Mouse (Mus musculus) stomach, postnatal 0 days (tissue): ENCODE measurements around the gene Gtf2ird2. TPM values are rescaled to one million over a fixed set of nuclear protein-coding genes. Genes with fewer than 3 reads are reported as not detected.
A peak's percentile ranks its signal among the peaks of the same experiment; 100 is the strongest.

Experiments used
- ATAC-seq: fragments of 200-750 bp; cut with Nextera tagmentation; 2 replicates; pipeline ENCODE4 v1.8.0; 2017; ENCODE audit not compliant: low FRiP score, low TSS enrichment
- DNase-seq: peaks from one replicate; pipeline ENCODE4 v3.0.0-alpha.2; 2016; ENCODE audit warnings: low spot score
- H3K27ac ChIP-seq: fragments of 300-500 bp; sonication (generic); replicated peaks from 2 replicates; pipeline ENCODE4 v1.5.1; 2014; ENCODE audit warnings: mild to moderate bottlenecking, control low read depth
- H3K27me3 ChIP-seq: fragments of 300-500 bp; sonication (generic); 2 replicates; pipeline ENCODE4 v1.6.1; 2014; ENCODE audit warnings: low read length; ENCODE audit not compliant: control insufficient read depth, insufficient read depth
- H3K36me3 ChIP-seq: fragments of 300-500 bp; sonication (generic); 2 replicates; pipeline ENCODE4 v1.6.1; 2014; ENCODE audit warnings: low read length, mixed read lengths; ENCODE audit not compliant: control insufficient read depth, insufficient read depth
- H3K4me1 ChIP-seq: fragments of 300-500 bp; sonication (generic); replicated peaks from 2 replicates; pipeline ENCODE4 v1.6.1; 2014; ENCODE audit warnings: antibody characterized with exemption; ENCODE audit not compliant: control insufficient read depth, insufficient read depth
- H3K4me2 ChIP-seq: fragments of 300-500 bp; sonication (generic); replicated peaks from 2 replicates; pipeline ENCODE4 v1.6.1; 2014; ENCODE audit warnings: low read depth, mild to moderate bottlenecking, control low read depth, moderate library complexity
- H3K4me3 ChIP-seq: fragments of 300-500 bp; sonication (generic); 2 replicates; pipeline ENCODE4 v1.5.1; 2014; ENCODE audit warnings: low read depth, low read length, control low read depth
- H3K9ac ChIP-seq: fragments of 300-500 bp; sonication (generic); 2 replicates; pipeline ENCODE4 v1.6.1; 2014; ENCODE audit warnings: mild to moderate bottlenecking, low read length, control low read depth, mixed read lengths
- H3K9me3 ChIP-seq: fragments of 300-500 bp; sonication (generic); 2 replicates; pipeline ENCODE4 v1.6.1; 2016; ENCODE audit warnings: low read length; ENCODE audit not compliant: control insufficient read depth
- CTCF ChIP-seq: IDR thresholded peaks from 2 replicates; pipeline ENCODE4 v1.5.1; 2016; ENCODE audit warnings: antibody characterized with exemption, low read depth, mild to moderate bottlenecking, moderate library complexity
- EP300 ChIP-seq: optimal IDR thresholded peaks from 2 replicates; pipeline ENCODE3; 2016; ENCODE audit warnings: antibody characterized with exemption
- WGBS: fragments of 180-500 bp; shearing (Covaris S2); extraction: QIAGEN DNeasy Blood & Tissue Kit; methylation state at CpG from one replicate; pipeline ENCODE4 v1.1.7; 2014; 5-methylcytosine and 5-hydroxymethylcytosine counted together
- polyA plus RNA-seq: library from polyadenylated mRNA; unstranded; fragments of >200 nt; fragmentation: Nextera tagmentation; extraction: Ambion mirVana; gene quantifications from 2 replicates; pipeline ENCODE4 v1.2.1, GENCODE M21; 2015

Gene Gtf2ird2
- 3.2 and 3.7 TPM in 2 replicates for polyA plus RNA-seq

DNA sequence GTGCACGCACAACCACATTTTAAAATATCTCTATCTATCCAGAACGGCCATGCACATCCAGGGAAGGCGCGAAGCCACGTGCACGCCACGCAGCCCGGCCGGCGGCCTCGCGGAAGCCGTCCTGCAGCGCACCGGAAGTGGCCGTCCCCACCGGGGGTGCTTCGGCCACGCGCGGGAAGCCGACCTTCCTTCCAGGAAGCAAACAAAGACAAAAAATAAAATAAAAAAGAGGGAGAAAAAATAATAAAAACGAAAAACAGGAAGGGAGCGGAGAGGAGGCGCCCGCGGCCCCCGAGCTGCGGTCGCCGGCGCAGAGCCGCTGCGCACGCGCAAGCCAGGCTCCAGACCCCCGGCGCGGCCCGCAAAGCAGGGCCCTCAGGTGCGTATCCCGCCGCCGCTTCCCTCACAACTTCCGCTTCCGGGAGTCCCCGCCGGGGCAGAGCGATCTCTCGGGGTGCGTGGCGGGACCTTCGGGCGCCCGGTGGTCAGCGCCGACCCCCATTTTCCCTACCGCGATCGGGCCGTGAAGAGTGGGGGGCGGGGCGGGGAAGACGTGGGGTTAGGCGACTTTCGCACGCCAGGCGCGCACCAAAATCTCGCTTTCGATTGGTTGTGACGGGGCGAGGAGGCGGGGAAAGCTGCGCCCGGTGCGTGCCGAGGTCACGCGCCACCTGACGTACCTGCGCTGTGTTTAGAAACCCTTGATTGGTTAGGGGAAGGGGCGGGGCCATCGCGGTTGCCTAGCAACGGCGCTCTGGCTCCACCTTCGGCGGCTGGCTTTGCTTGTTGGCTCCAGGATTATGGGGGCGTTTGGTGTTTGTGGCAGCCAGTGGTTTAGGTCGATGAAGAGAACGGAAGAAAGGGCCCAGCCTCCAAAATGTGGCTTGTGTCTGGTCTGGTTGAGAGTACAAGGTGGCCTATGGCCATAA lies at the start of gene Gtf2ird2:
TSS of gene Gtf2ird2 (plus strand) at position 140 of the 929 bp plus-strand sequence.
- peak; percentile 51 for TF ChIP-seq EP300
- peak; percentile 33; the same call in 1 of the 2 replicates for TF ChIP-seq CTCF
- peaks cover 6% of the 10 kb centered on the region; the same call in 1 of the 2 replicates for H3K4me1 ChIP-seq

DNA sequence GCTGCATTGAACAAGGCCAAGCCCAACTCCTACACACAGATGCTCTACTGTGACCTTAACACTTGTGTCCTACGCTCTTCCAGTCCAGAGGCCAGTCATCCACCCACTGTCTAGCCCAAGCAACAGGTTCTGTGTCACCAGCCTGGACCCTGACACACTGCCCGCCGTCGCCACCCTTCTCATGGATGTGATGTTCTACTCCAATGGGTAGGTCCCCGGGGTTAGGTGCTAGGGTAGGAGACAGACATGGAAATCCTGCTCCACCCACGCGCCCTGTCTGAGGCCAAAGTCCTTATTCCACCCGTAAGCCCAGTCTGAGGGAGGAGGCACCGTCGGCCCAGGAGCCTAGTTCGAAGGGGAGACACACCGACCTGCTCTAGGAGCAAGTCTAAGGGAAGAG lies 47.8 kb upstream of the Gtf2ird2 start:
- Histone ChIP-seq H3K4me2 (no peak overlapping the region), H3K27me3 (no peaks in the 10 kb centered on the region), H3K4me1 (no peaks in the 10 kb centered on the region), H3K27ac (no peak overlapping the region), H3K9me3 (no peaks in the 10 kb centered on the region), H3K4me3 (no peak overlapping the region), H3K9ac (no peak overlapping the region), H3K36me3 (no peaks in the 10 kb centered on the region)
- WGBS: 92% methylated on average over 12 of the region's 12 CpGs
- TF ChIP-seq CTCF (no peak), EP300 (no peak)
- DNase-seq (no peak), ATAC-seq (no peak)

More for the DNA sequence above, at the start of gene Gtf2ird2:
- peak; percentile 96 for ATAC-seq
- Histone ChIP-seq H3K4me3 (peak within 1 kb of the TSS; percentile 80), H3K4me2 (peak within 1 kb of the TSS; percentile 64), H3K9me3 (no peaks in the 10 kb centered on the region), H3K27ac (peak within 1 kb of the TSS; percentile 95), H3K27me3 (no peaks in the 10 kb centered on the region), H3K9ac (peak within 1 kb of the TSS; percentile 87), H3K36me3 (no peaks in the 10 kb centered on the region)
- peak; percentile 99 for DNase-seq
- under 1% methylated on average over 88 of the region's 92 CpGs for WGBS

DNA sequence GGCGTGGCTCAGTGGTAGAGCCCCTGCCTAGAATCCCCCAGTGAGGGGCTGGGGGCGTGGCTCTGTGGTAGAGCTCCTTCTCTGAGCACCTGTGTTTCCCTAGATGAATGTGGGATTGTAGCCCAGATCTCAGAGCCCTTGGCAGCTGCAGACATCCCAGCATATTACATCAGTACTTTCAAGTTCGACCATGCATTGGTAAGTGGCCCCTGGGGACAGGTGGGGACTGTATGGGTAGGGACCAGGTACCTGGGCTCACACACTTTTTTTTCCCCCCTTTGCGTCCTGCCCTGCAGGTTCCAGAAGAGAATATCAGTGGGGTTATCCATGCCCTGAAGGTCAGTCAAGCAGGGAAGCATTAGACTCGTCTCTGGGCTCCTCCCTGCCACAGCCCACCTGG lies 45.9 kb upstream of the Gtf2ird2 start:
- Histone ChIP-seq H3K4me3 (no peak overlapping the region), H3K9ac (no peak overlapping the region), H3K36me3 (no peaks in the 10 kb centered on the region), H3K27ac (no peak overlapping the region), H3K27me3 (no peaks in the 10 kb centered on the region), H3K4me1 (no peaks in the 10 kb centered on the region), H3K4me2 (no peak overlapping the region), H3K9me3 (no peaks in the 10 kb centered on the region)
- 82% methylated on average over 5 of the region's 5 CpGs for WGBS
- DNase-seq (no peak), ATAC-seq (no peak)
- TF ChIP-seq EP300 (no peak), CTCF (no peak)

DNA sequence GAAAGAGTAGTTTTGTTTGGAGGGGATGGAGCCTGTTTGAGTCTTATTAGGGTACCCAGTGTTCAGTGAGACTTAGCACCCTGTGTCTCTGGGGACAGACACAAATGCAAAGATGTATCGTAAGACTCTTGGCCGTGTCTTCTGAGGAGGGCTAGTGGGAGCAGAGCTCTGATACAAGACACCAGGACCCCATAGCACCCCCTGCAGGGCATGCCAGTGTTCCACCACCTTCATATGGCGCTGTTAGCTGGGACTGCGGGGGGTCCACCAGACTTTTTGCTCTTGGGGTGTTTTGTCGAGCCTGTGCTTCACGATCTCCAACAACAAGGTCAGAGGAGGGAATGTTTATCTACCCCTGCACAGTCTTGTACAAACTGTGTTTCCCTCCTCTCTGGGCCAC lies 44.4 kb upstream of the Gtf2ird2 start:
- Histone ChIP-seq H3K27me3 (no peaks in the 10 kb centered on the region), H3K4me3 (no peak overlapping the region), H3K27ac (no peak overlapping the region), H3K36me3 (no peaks in the 10 kb centered on the region), H3K4me1 (no peaks in the 10 kb centered on the region), H3K9ac (no peak overlapping the region), H3K4me2 (no peak overlapping the region), H3K9me3 (no peaks in the 10 kb centered on the region)
- ATAC-seq: no peak
- no peak for DNase-seq
- no peak for TF ChIP-seq EP300
- TF ChIP-seq CTCF: peak; percentile 25; the same call in 1 of the 2 replicates
- 77% methylated on average over 6 of the region's 6 CpGs for WGBS

DNA sequence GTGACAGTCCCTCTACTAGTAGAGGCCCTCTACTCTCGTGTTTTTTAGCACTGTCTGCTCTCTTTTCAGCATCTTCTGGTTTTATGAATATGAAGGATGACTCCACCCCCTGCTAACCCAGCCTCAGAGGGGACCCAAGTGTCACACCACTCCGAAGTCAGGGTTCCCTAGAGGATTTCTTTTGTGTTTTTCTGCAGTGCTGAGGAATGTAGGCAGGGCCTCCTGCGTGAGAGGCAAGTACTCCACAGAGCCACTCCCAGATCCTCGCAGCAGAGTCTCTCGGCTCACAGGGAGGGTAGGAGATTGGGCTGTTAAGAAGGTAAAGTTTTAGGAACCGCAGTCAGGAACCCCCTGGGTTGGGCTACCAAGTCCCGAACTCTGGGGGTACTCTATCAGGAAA lies 42.6 kb upstream of the Gtf2ird2 start:
- Histone ChIP-seq H3K9me3 (no peaks in the 10 kb centered on the region), H3K9ac (no peak overlapping the region), H3K4me1 (no peaks in the 10 kb centered on the region), H3K4me3 (no peak overlapping the region), H3K27me3 (no peaks in the 10 kb centered on the region), H3K36me3 (no peaks in the 10 kb centered on the region), H3K27ac (no peak overlapping the region), H3K4me2 (no peak overlapping the region)
- WGBS: 56% methylated on average over 7 of the region's 7 CpGs
- no peak for TF ChIP-seq EP300
- DNase-seq (no peak), ATAC-seq (no peak)

DNA sequence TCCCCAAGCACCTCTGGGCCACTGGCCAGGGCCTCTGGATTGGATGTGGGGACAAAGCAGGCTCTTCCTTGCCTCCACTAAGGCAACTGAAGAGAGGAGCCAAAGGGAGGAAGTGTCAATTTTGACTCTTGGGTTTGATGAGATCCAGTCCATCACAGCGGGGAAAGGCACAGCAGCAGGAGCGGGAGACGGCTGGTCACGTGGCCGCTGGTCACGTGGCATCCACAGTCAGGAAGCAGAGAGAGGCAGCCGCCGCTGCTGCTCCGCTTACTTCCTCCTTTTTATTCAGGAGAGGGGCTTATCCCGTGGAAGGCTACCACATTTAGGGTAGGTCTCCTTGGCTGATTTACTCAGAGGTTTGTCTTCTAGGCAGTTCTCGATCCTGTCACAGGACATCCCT lies 41.4 kb upstream of the Gtf2ird2 start:
- Histone ChIP-seq H3K27me3 (no peaks in the 10 kb centered on the region), H3K36me3 (no peaks in the 10 kb centered on the region), H3K9ac (no peak overlapping the region), H3K27ac (no peak overlapping the region), H3K4me1 (no peaks in the 10 kb centered on the region), H3K9me3 (no peaks in the 10 kb centered on the region), H3K4me2 (no peak overlapping the region), H3K4me3 (no peak overlapping the region)
- no peak for DNase-seq
- 81% methylated on average over 11 of the region's 11 CpGs for WGBS
- TF ChIP-seq EP300 (no peak), CTCF (no peak)
- ATAC-seq: no peak
